Mouse (Mus musculus): ENCODE measurements around the gene Gli3. TPM values are rescaled to one million over a fixed set of nuclear protein-coding genes. Genes with fewer than 3 reads are reported as not detected.
A peak's percentile ranks its signal among the peaks of the same experiment; 100 is the strongest.

Gli3 gene
- total RNA-seq, 2 experiments from 2014 or later = 1.4 TPM

DNA sequence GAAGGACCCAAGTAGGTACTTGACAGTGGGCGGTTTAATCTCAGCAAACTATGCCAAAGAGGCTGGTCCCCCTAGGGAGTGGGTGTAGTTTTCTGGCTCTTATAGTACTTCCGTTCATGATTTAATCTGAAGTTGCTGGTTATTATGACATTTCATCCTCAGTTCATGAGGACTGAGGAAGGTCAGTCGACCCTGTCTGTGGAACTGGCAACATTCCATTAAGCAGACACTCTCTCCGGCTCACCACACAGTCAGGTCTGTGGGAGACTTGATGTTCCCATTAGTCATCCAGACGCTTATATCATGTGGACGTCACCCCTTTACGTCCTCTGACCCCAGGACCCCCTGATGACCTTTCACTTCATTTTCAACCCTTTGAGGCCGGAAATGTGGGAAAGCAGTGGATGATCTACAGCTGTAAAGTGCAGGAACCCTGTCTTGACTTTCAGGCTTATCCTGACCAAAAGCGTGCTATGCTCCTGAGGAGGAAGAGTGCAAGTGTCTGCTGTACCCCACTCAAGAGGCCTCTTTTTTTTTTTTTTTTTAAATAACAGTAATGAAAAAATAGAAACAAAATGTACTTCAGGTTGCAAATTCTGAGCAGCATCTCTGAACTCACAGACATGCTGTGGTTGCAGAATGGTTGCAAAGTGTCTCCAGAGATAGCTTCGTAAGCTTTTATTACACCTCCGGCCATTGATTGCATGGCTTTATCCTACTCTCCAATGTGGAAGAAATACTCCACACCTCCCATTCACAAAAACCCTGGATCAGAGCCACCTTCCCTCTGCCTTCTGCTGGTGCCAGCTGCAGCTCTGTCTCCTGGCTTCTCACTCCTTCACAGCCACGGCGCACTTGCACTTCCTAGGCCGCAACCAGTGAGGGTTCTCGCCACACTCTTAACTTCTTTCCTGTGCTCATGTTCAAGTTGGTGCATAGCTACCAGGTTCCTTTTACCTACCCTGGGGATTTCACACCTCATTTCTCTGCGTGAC is 125.5 kb downstream of the Gli3 start:
- TF ChIP-seq CTCF (IDR thresholded peaks at IDR 0.05) = no peak
- intact Hi-C loops (cut with DNase I) = no loop called here
- Histone ChIP-seq H3K27ac (0 out of 2 replicates have a peak overlapping the region, but pooled peaks have one; percentile 28), H3K4me3 (no peak overlapping the region)
- peak; percentile 40 for DNase-seq

DNA sequence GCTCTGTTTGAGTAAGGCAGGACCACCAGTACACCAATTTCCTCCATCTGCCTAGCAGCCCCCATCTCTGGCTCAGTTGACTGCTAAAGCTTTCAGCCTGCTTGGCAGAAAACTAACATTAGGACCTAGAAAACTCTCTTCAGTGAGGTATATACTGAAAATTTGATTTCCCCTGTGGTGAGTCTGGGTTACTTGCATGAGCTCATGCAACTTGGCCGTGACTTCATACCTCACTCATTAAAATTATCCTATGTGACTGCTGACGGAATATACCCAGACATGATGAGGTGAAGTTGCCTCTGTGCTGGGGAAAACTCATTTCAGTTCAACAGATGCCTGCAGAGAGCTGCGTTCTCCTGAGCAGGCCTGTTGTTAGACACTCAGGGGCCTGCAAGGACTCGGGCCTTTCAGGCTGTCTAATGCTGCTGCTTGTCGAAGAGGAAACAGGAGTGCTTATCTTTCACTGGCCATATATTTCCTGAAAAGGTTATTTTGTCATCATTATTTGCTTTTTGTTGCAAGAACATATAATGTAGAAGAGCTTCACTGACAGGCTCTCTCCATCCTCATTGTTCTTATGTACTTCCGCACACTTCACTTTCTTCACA is 127.4 kb downstream of the Gli3 start:
- no peak overlapping the region for H3K27ac ChIP-seq
- no peak for TF ChIP-seq CTCF (IDR thresholded peaks at IDR 0.05)
- no peak for DNase-seq
- intact Hi-C loops (cut with DNase I) = no loop called here
- H3K4me3 ChIP-seq = no peak overlapping the region

DNA sequence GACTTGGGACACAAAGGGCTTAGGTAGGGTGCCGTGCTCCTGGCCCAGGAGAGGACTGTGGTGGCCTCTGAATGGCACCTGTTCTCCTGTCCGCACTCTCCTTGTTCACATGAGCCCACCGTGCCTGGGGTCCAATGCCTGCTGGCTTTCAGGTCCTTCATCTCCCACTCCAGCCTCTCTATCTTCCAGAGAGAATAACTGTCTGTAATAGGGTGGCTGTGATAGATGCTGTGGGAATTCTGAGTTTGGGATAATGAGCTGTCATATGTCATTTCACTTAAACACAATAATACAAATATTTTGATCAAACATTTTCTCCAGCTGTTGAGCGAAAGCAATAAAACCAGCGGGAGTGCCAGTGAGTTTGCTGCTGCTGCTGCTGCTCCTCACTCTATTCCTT is 133.6 kb downstream of the Gli3 start:
- no peak for DNase-seq
- no peak for TF ChIP-seq CTCF (IDR thresholded peaks at IDR 0.05)
- Histone ChIP-seq H3K4me3 (no peak overlapping the region), H3K27ac (no peak overlapping the region)
- intact Hi-C loops (cut with DNase I) = no loop called here

DNA sequence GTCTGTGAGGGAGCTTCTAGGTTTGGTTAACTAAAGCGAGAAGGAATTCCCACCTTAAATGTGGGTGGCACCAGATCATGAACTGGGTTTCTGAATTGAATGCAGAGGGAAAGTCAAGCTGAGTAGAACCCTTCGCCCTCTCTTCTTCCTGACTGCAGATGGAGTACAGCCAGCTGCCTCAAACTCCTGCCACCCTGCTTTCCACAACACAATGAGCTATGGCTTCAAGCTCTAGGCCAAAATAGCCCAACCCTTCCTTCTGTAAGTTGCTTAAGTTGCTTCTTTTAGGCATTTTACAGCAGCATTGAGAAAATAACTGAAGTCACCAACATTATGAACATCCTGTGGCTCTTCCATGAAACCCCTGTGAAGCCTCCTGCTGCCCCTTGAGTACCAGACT is 136.7 kb downstream of the Gli3 start:
- Histone ChIP-seq H3K4me3 (no peak overlapping the region), H3K27ac (no peak overlapping the region)
- intact Hi-C loops (cut with DNase I) = no loop called here
- TF ChIP-seq CTCF (IDR thresholded peaks at IDR 0.05) = no peak
- no peak for DNase-seq

DNA sequence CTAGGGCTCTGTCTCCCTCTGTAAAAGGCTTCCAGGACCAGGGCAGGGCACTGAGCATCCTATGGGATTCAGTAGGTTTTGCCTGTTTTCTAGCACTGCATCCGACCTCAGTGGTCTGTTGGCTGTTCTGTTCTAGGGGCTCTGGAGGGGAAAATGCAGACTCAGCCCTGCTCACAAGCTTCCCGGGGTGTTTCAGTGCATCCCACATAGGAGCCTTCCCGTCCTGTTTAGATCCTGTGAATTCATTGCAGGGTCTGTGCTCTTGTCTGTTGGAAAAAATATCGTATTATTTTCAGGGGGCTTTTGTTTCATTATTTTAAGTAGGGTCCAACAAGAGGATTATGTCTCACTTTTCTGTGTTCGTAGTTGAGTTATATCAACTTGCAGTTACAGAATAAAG is 139.1 kb downstream of the Gli3 start:
- H3K27ac ChIP-seq = no peak overlapping the region
- no peak overlapping the region for H3K4me3 ChIP-seq
- intact Hi-C loops (cut with DNase I) = no loop called here
- DNase-seq = no peak
- no peak for TF ChIP-seq CTCF (IDR thresholded peaks at IDR 0.05)

DNA sequence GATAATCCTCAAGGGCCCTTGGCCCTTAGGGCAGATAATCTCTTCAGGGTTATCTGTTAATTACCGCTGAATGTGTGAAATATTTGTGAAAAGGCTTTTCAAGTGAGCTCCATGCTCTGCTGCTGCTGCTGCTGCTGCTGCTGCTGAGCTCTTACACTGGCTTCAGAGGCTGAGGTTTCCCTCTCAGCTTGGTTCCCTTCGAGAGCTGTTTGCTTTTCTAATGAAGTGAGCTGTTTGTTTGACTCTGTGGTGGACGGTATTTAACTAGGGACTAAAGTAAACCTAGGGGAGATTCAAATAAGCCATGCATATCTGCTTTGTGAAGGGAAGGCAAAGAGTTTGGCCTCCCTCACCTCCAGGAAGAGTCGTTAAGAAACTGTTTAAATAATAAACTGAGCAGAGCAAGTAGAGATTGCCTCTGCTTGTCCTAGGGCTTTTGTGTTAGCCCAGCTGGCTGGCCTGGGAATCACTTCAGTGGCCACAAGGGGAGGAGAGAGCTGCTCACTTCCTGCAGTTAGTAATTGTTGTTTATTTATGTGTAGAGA is 139.7 kb downstream of the Gli3 start:
- intact Hi-C loops (cut with DNase I) = no loop called here
- no peak for TF ChIP-seq CTCF (IDR thresholded peaks at IDR 0.05)
- Histone ChIP-seq H3K4me3 (no peak overlapping the region), H3K27ac (no peak overlapping the region)
- DNase-seq = no peak

DNA sequence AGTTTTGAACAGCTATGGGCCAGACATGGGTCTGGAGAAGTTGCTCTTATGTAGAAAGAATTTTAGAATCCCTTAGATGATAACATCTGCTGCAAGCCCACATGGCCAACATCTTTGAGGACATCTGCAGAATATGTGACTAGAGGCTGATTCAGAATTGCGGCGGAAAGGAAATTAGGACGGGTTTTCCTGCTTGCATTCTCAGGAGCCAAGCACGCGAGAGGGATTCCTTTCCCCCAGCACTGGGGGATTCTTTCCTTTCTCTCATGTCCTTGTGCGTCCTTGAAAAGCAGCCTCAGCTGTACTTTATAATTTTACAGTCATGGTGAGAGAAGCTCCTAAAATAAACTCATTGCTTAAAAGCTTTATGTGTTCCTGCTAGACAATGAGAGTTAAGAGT is 141.0 kb downstream of the Gli3 start:
- DNase-seq = no peak
- Histone ChIP-seq H3K4me3 (no peak overlapping the region), H3K27ac (no peak overlapping the region)
- intact Hi-C loops (cut with DNase I) = no loop called here
- no peak for TF ChIP-seq CTCF (IDR thresholded peaks at IDR 0.05)

DNA sequence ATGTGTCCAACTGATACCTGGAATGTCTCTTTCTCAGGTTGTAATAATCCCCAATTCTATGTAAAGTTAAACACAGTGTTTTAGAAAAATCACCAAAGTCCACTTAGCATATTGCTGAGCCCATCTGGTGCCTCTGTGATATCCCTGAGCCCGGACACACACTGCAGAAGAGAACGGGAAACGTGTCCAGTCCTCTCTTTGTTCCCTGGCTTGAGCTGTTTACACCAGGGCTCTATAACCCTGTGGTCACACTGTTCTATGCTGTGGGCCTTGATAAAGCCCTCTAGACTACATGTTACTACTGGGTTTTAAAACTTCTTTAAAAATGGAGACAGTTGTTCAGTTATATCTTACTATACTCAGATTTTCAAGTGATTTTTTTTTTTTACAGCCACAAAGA is 154.4 kb downstream of the Gli3 start:
- TF ChIP-seq CTCF (IDR thresholded peaks at IDR 0.05) = no peak
- Histone ChIP-seq H3K27ac (no peak overlapping the region), H3K4me3 (no peak overlapping the region)
- intact Hi-C loops (cut with DNase I) = no loop called here
- no peak for DNase-seq

DNA sequence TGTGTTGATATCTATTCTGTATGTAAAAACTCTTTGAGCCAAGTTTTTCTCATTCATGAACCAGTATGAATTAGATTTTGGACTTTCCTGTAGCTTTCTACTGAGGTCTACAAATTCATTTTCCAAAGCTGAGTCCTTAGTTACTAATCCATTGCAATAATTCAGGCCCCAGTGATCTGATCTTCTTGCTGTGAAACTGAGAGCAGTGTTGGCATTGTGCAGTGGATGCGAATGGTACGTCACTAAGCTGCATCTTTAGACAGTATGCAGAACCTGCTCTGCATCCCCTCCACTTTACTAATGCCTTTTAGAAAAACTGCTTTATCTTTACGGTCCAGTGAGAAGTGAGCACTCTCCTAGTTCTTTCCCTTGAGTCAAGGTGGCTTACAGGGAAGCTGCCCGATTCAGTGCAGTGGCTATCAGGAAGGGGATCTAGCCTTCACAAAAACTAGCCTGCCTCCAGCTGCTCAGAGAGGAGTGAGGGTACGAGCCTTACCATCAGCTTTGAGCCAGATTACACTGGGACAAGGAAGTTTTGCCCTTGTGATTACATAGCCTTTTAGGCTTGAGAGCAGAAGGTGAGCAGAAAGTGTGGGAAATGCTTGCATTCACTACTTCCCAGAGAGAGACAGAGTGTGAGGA is 155.1 kb downstream of the Gli3 start:
- H3K4me3 ChIP-seq = no peak overlapping the region
- no peak overlapping the region for H3K27ac ChIP-seq
- no peak for TF ChIP-seq CTCF (IDR thresholded peaks at IDR 0.05)
- DNase-seq = no peak
- intact Hi-C loops (cut with DNase I) = no loop called here

DNA sequence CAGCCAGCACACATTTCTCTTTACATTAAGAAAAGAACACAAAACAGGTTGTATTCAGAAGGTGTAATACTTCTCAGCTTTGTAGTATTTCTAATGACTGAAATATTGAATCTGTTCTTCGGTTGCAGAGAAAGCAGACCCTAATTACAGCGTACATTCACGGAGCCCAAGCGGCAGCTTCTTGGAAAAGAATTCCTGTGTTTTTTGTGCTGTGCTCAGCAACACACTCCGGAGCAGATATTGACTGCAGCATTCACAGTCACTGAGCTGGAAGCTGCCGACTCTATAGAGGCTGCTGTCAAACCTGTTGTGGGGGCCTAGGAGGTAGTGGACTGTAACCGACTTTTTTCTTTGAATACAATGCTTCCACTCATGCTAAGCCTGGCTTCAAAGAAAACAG is 158.0 kb downstream of the Gli3 start:
- no peak for TF ChIP-seq CTCF (IDR thresholded peaks at IDR 0.05)
- H3K4me3 ChIP-seq = no peak overlapping the region
- H3K27ac ChIP-seq = no peak overlapping the region
- no peak for DNase-seq
- intact Hi-C loops (cut with DNase I) = no loop called here

DNA sequence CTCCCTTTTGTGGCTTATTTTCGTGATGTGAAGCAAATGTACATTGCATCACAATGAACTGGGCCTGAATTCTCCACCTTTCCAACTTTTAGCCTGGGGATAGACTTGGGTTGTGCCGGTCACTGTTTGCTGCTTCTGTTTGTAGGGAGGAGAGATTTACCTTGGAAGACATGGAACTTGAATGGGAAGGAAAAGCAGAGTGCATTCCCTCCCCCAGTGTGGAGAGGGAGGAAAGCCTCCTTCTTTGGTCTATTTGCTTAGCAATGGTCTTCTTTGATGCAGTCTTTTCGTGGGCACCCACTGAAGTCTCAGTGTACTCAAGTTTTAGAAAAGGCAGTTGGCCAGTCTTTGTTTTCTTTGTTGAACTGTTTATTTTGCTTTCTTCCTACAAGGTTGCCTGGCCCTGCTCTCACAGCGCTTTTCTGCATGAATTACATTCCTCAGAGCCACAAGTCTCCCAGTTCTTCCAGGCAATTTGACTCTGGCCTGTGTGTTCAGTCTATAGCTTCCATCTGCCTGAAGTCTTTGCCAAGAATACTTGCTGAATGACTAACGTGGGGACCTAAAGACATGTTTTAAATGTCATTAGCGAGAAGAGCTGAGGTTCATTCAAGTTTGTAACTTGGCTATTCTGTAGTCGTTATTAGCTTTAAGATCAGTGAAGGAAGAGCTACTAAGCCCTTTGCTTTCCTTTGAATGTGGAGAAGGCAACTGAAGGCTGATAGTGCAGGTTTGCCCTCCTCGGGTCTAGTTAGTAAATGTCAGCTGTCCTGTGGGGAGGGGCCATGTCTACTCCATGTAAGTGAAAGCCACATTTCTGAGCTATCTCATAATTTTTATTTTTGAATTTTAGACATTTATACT is 161.7 kb downstream of the Gli3 start:
- TF ChIP-seq CTCF (IDR thresholded peaks at IDR 0.05) = no peak
- intact Hi-C loops (cut with DNase I) = no loop called here
- DNase-seq = no peak
- Histone ChIP-seq H3K4me3 (no peak overlapping the region), H3K27ac (no peak overlapping the region)

DNA sequence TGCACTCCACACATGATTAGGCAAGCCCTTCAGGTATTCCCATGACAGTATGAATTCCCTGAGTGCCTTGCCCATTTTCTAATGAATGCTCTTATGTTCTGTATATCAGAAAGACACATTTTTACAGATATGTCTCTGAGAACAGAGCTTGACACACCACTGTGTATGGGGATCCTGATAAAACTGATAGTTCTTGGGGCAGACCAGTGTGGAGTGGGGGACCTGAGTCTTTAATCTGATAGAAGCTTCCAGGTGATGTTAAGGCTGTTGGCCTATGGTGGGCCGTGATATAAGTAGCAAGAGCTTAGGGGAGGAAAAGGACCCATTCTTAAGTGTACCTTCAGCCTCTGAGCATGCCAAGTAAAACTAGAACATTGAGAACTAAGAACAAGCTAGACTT is 178.5 kb downstream of the Gli3 start:
- DNase-seq = no peak
- no peak for TF ChIP-seq CTCF (IDR thresholded peaks at IDR 0.05)
- no peak overlapping the region for H3K4me3 ChIP-seq
- intact Hi-C loops (cut with DNase I) = no loop called here
- H3K27ac ChIP-seq = no peak overlapping the region
